Mouse (Mus musculus) midbrain, embryonic 15.5 days (tissue): ENCODE measurements around the gene Krt42. TPM values are rescaled to one million over a fixed set of nuclear protein-coding genes. Genes with fewer than 3 reads are reported as not detected.
"Not testable (repeated sequence)": the region's sequence is repeated elsewhere in the genome, so short reads cannot be mapped to it uniquely, and the experiment has no call there.

ENCODE experiments used
- ATAC-seq: fragments of 200-750 bp; cut with Nextera tagmentation; replicated peaks from 2 replicates; pipeline ENCODE4 v1.8.0; 2017; ENCODE audit warnings: moderate TSS enrichment
- H3K27ac ChIP-seq: fragments of 300-500 bp; sonication (generic); 2 replicates; pipeline ENCODE4 v1.5.1; 2015; ENCODE audit warnings: mild to moderate bottlenecking, inconsistent platforms
- H3K27me3 ChIP-seq: fragments of 300-500 bp; sonication (generic); replicated peaks from 2 replicates; pipeline ENCODE4 v1.6.1; 2015; ENCODE audit warnings: inconsistent platforms
- H3K36me3 ChIP-seq: fragments of 300-500 bp; sonication (generic); replicated peaks from 2 replicates; pipeline ENCODE4 v1.6.1; 2015; ENCODE audit warnings: inconsistent platforms
- H3K4me1 ChIP-seq: fragments of 300-500 bp; sonication (generic); 2 replicates; pipeline ENCODE4 v1.6.1; 2015; ENCODE audit warnings: inconsistent platforms
- H3K4me2 ChIP-seq: fragments of 300-500 bp; sonication (generic); 2 replicates; pipeline ENCODE4 v1.6.1; 2015; ENCODE audit warnings: inconsistent platforms, mild to moderate bottlenecking, moderate library complexity
- H3K4me3 ChIP-seq: fragments of 300-500 bp; sonication (generic); 2 replicates; pipeline ENCODE4 v1.5.1; 2015; ENCODE audit warnings: mild to moderate bottlenecking, inconsistent platforms
- H3K9ac ChIP-seq: fragments of 300-500 bp; sonication (generic); 2 replicates; pipeline ENCODE4 v1.6.1; 2015; ENCODE audit warnings: mild to moderate bottlenecking, inconsistent platforms
- H3K9me3 ChIP-seq: fragments of 300-500 bp; sonication (generic); 2 replicates; pipeline ENCODE4 v1.6.1; 2016; ENCODE audit warnings: inconsistent platforms
- WGBS: fragments of 180-500 bp; shearing (Covaris S2); methylation state at CpG from one replicate; pipeline ENCODE4 v1.1.7; 2015; ENCODE audit warnings: mixed read lengths; 5-methylcytosine and 5-hydroxymethylcytosine counted together
- polyA plus RNA-seq: library from polyadenylated mRNA; unstranded; fragments of >200 nt; fragmentation: Nextera tagmentation; extraction: Ambion mirVana; gene quantifications from 2 replicates; pipeline ENCODE4 v1.2.1, GENCODE M21; 2015

Gene Krt42
- polyA plus RNA-seq = not detected in 2 replicates

DNA sequence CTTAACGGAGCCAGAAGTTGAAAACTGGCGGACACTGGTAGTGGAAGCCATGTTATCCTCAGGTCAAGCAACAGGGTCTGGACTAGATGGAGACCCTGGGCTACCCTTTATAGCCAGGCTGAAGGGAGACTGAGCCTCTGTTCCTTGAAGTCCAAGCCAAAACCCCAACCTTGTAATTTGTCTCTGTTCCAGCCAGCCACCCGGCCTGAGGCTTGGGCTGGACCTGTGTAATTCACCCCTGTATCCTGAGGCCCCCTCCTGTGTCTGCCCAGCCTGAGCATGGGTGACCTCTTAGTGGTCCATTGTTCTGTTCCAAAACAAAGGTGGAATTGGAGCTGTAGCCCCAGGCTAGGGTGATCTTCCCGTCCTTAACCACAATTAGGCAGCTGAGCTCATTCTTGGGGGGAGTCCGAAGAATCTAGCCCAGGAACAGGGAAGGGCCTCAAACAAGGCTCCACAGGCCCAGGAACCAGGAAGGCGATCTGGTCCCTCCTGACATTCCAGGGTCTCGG lies at the start of gene Krt42:
Gene Krt42 (minus strand): TSS at position 51 of the 512 bp plus-strand sequence.
- H3K27me3 ChIP-seq = no peaks in the 10 kb centered on the region
- no peak within 1 kb of the TSS for H3K4me3 ChIP-seq
- H3K9ac ChIP-seq = no peak within 1 kb of the TSS
- WGBS = 85% methylated on average over 7 of the region's 7 CpGs
- no peak for ATAC-seq
- H3K4me2 ChIP-seq = no peak within 1 kb of the TSS
- no peaks in the 10 kb centered on the region for H3K9me3 ChIP-seq
- no peaks in the 10 kb centered on the region for H3K36me3 ChIP-seq
- H3K27ac ChIP-seq = no peak within 1 kb of the TSS
- H3K4me1 ChIP-seq = no peaks in the 10 kb centered on the region

DNA sequence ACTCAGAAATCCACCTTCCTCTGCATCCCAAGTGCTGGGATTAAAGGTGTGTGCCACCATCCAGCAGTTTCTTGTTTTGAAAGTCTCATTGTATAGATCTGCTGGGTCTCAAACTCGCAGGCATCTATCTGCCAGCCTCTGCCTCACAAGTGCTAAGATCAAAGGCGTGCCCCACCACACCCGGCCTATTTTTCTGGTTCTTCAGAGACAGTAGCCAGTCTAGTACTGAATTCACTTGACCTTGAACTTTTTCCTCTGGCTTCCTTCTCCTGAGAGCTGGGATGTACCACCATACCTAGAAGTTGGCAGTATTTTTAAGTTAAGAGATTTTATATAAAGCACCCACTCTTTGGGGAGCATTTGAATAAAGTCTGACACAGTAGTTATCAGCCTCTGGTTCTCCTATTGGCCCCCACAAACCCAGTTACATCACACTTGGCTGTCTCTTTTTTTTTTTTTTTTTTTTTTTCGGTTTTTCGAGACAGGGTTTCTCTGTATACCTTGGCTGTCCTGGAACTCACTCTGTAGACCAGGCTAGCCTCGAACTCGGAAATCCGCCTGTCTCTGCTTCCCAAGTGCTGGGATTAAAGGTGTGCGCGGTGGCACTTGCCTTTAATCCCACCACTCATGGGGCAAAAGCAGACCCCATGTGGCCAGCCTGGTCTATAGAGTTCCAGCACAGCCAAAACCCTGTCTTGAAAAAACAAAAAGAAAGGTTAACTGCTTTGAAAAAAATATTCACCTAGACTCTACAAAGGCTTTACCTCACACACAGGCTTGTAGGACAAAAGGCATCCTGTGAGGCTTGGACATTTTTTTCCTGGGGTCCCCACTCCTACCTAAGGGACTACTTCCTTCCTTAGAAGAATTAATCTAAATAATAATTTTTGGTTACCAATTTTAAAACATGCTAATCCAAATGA lies 49.1 kb upstream of the Krt42 start:
- H3K4me2 ChIP-seq = peak overlapping the region; percentile 59
- H3K27me3 ChIP-seq = no peaks in the 10 kb centered on the region
- H3K4me3 ChIP-seq = peak overlapping the region; percentile 80
- H3K4me1 ChIP-seq = peaks cover 15% of the 10 kb centered on the region
- H3K36me3 ChIP-seq = peaks cover 11% of the 10 kb centered on the region; the same call in 1 of the 2 replicates
- no peaks in the 10 kb centered on the region for H3K9me3 ChIP-seq
- H3K27ac ChIP-seq = peak overlapping the region; percentile 97
- 86% methylated on average over 10 of the region's 10 CpGs for WGBS
- ATAC-seq = peak; percentile 8
- H3K9ac ChIP-seq = no peak overlapping the region; the same call in 1 of the 2 replicates

DNA sequence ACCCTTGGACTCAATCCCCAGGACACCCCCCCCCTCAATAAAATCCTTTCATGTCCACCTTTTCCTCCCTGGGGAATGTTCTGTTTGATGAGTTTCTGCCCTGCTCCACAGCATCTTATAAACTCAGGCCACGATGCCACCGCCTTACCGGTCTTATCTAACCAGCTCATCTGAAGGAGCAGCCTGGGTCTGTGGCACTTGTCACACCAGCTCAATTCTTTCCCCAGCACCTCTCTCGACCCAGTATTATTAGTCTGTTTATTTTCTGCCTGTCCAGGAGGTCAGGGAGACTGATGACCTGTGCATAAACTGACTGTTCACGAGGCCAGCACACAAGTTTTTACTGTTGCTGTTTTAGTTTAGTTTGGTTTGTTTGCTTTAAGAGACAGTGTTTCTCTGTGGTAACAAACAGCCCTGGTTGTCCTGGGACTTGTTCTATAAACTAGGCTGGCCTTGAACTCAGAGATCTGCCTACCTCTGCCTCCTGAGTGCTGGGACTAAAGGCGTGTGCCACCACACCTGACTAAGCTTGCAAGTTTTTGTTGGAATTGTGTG lies 48.2 kb upstream of the Krt42 start:
- no peak for ATAC-seq
- no peaks in the 10 kb centered on the region for H3K9me3 ChIP-seq
- H3K27me3 ChIP-seq = no peaks in the 10 kb centered on the region
- H3K4me1 ChIP-seq = peaks cover 15% of the 10 kb centered on the region
- H3K4me2 ChIP-seq = no peak overlapping the region
- peaks cover 11% of the 10 kb centered on the region; the same call in 1 of the 2 replicates for H3K36me3 ChIP-seq
- no peak overlapping the region for H3K4me3 ChIP-seq
- no peak overlapping the region for H3K9ac ChIP-seq
- WGBS = 77% methylated on average over 6 of the region's 6 CpGs
- no peak overlapping the region for H3K27ac ChIP-seq

DNA sequence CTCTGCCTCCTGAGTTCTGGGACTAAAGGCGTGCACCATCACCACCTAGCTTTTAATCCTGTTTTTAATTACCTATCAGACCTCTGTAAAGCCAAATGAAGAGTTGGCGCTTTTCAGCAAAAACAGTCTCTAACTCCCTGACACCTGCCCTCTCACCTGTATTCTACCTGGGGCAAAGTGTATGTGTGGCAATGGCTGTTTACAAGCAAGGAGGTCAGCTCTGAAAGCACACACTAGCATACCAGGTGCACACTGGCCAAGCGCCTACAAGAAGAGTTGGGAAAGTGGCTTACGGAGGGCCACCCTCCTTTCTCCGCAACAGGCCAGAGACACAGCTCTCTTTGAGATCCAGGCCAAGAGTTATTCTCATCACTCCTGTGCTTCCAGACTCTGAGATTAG lies 45.8 kb upstream of the Krt42 start:
- H3K36me3 ChIP-seq = no peaks in the 10 kb centered on the region
- H3K4me3 ChIP-seq = no peak overlapping the region
- H3K27ac ChIP-seq = no peak overlapping the region
- no peaks in the 10 kb centered on the region for H3K9me3 ChIP-seq
- H3K9ac ChIP-seq = no peak overlapping the region
- WGBS = 92% methylated on average over 5 of the region's 5 CpGs
- no peak for ATAC-seq
- H3K27me3 ChIP-seq = no peaks in the 10 kb centered on the region
- 0 out of 2 replicates have a peak, but pooled peaks cover 12% of the 10 kb centered on the region for H3K4me1 ChIP-seq
- H3K4me2 ChIP-seq = no peak overlapping the region

GRCm38 (mm10) chr11:100313424-100313823 lies 43.8 kb upstream of the Krt42 start:
- ATAC-seq = no peak
- 88% methylated on average over 6 of the region's 6 CpGs for WGBS

GRCm38 (mm10) chr11:100312096-100312679 lies 42.5 kb upstream of the Krt42 start:
- 32% methylated on average over 5 of the region's 5 CpGs for WGBS
- H3K9ac ChIP-seq = no peak overlapping the region
- no peak overlapping the region for H3K4me2 ChIP-seq
- no peaks in the 10 kb centered on the region for H3K36me3 ChIP-seq
- H3K4me3 ChIP-seq = no peak overlapping the region
- no peaks in the 10 kb centered on the region for H3K9me3 ChIP-seq
- no peak overlapping the region for H3K27ac ChIP-seq
- H3K4me1 ChIP-seq = 0 out of 2 replicates have a peak, but pooled peaks cover 9% of the 10 kb centered on the region
- H3K27me3 ChIP-seq = no peaks in the 10 kb centered on the region
- ATAC-seq = no peak

More at GRCm38 (mm10) chr11:100313424-100313823, 43.8 kb upstream of the Krt42 start:
- Histone ChIP-seq H3K9ac (no peak overlapping the region), H3K4me1 (0 out of 2 replicates have a peak, but pooled peaks cover 9% of the 10 kb centered on the region), H3K27ac (no peak overlapping the region), H3K4me3 (no peak overlapping the region), H3K36me3 (no peaks in the 10 kb centered on the region), H3K9me3 (no peaks in the 10 kb centered on the region), H3K4me2 (no peak overlapping the region), H3K27me3 (no peaks in the 10 kb centered on the region)

DNA sequence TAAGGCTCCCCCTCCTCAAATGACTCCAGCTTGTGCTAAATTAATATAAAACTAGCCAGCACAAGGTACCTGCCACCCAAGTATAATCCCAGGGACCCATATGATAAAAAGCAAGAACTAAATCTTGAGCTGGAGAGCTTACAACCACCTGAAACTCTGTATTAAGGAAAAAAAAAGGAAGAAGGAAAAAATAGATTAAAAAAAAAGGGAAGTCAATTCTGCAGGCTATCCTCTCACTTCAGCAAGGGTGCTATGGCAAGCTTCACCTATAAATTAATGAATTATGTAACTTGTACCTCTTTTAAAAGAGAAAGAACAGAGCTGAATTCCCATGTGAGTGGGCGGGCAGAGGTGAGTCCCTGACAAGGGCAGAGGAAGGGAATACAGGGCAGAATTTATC lies 42.0 kb upstream of the Krt42 start:
- no peak overlapping the region for H3K9ac ChIP-seq
- no peak overlapping the region for H3K4me2 ChIP-seq
- no peaks in the 10 kb centered on the region for H3K36me3 ChIP-seq
- H3K9me3 ChIP-seq = no peaks in the 10 kb centered on the region
- no peak for ATAC-seq
- 75% methylated on average over 1 of the region's 1 CpGs for WGBS
- H3K4me1 ChIP-seq = 0 out of 2 replicates have a peak, but pooled peaks cover 9% of the 10 kb centered on the region
- no peak overlapping the region for H3K4me3 ChIP-seq
- H3K27ac ChIP-seq = no peak overlapping the region
- no peaks in the 10 kb centered on the region for H3K27me3 ChIP-seq

GRCm38 (mm10) chr11:100308672-100309071 lies 39.0 kb upstream of the Krt42 start:
- H3K4me1 ChIP-seq, H3K9ac ChIP-seq, H3K27me3 ChIP-seq, H3K36me3 ChIP-seq, H3K27ac ChIP-seq, H3K4me2 ChIP-seq, H3K9me3 ChIP-seq, H3K4me3 ChIP-seq, ATAC-seq: not testable (repeated sequence)
- WGBS = 91% methylated on average over 6 of the region's 6 CpGs

GRCm38 (mm10) chr11:100307900-100308299 lies 38.2 kb upstream of the Krt42 start:
- Histone ChIP-seq H3K9ac (no peak overlapping the region), H3K4me3 (no peak overlapping the region), H3K27me3 (no peaks in the 10 kb centered on the region), H3K36me3 (no peaks in the 10 kb centered on the region), H3K9me3 (no peaks in the 10 kb centered on the region), H3K27ac (no peak overlapping the region), H3K4me1 (0 out of 2 replicates have a peak, but pooled peaks cover 9% of the 10 kb centered on the region), H3K4me2 (no peak overlapping the region)
- ATAC-seq = no peak
- 92% methylated on average over 5 of the region's 5 CpGs for WGBS

GRCm38 (mm10) chr11:100301292-100301691 lies 31.6 kb upstream of the Krt42 start:
- H3K9ac ChIP-seq = no peak overlapping the region
- no peak overlapping the region for H3K27ac ChIP-seq
- H3K4me2 ChIP-seq = no peak overlapping the region
- H3K36me3 ChIP-seq = no peaks in the 10 kb centered on the region
- peaks cover 4% of the 10 kb centered on the region for H3K4me1 ChIP-seq
- H3K9me3 ChIP-seq = no peaks in the 10 kb centered on the region
- ATAC-seq = no peak
- no peaks in the 10 kb centered on the region for H3K27me3 ChIP-seq
- H3K4me3 ChIP-seq = no peak overlapping the region
- 91% methylated on average over 5 of the region's 5 CpGs for WGBS

- Histone ChIP-seq H3K27me3 (no peaks in the 10 kb centered on the region), H3K9ac (no peak overlapping the region), H3K4me3 (no peak overlapping the region), H3K4me2 (no peak overlapping the region), H3K36me3 (no peaks in the 10 kb centered on the region), H3K9me3 (no peaks in the 10 kb centered on the region), H3K27ac (no peak overlapping the region), H3K4me1 (peaks cover 4% of the 10 kb centered on the region)
- no peak for ATAC-seq
- WGBS = 11% methylated on average over 5 of the region's 5 CpGs
Observed at GRCm38 (mm10) chr11:100300293-100300692, 30.6 kb upstream of the Krt42 start.
